Mouse (Mus musculus) urinary bladder, postnatal 14 days (tissue): ENCODE measurements around the gene Mtg1.
"Not testable (repeated sequence)": the region's sequence is repeated elsewhere in the genome, so short reads cannot be mapped to it uniquely, and the experiment has no call there.

Source experiments
- DNase-seq: peaks from one replicate; pipeline ENCODE4 v3.0.0; 2021; ENCODE audit warnings: low spot score

The Mtg1 gene

GRCm38 (mm10) chr7:140127911-140128310, 9.5 kb upstream of the Mtg1 start:
- DNase-seq: no peak

- DNase-seq: not testable (repeated sequence)
Observed at GRCm38 (mm10) chr7:140132184-140132583, 5.2 kb upstream of the Mtg1 start.

GRCm38 (mm10) chr7:140134033-140134432, 3.3 kb upstream of the Mtg1 start:
- DNase-seq: not testable (repeated sequence)

GRCm38 (mm10) chr7:140135106-140135770, 2.1 kb upstream of the Mtg1 start:
- peak; percentile 55 for DNase-seq

- no peak for DNase-seq
Observed at GRCm38 (mm10) chr7:140138021-140138310, 602 bp downstream of the Mtg1 start.

GRCm38 (mm10) chr7:140141350-140141749, 4.0 kb downstream of the Mtg1 start:
- peak; percentile 73 for DNase-seq

- DNase-seq: no peak
Observed at GRCm38 (mm10) chr7:140144550-140144949, 7.2 kb downstream of the Mtg1 start.

GRCm38 (mm10) chr7:140153383-140153782, 16.0 kb downstream of the Mtg1 start:
- no peak for DNase-seq

GRCm38 (mm10) chr7:140153829-140154217, 16.5 kb downstream of the Mtg1 start:
- DNase-seq: no peak

GRCm38 (mm10) chr7:140154218-140154927, 17.0 kb downstream of the Mtg1 start, which contains the start of gene Sprn:
Sprn (minus strand) TSS chr7:140154877.
- no peak for DNase-seq

- DNase-seq: no peak
Observed at GRCm38 (mm10) chr7:140160363-140160762, 23.0 kb downstream of the Mtg1 start.

- DNase-seq: no peak
Observed at GRCm38 (mm10) chr7:140164664-140165063, 27.3 kb downstream of the Mtg1 start, which contains the start of gene Olfr522. Olfr522 (minus strand) TSS chr7:140164764.

- DNase-seq: no peak
Observed at GRCm38 (mm10) chr7:140167950-140168349, 30.6 kb downstream of the Mtg1 start.

- no peak for DNase-seq
Observed at GRCm38 (mm10) chr7:140169386-140169785, 32.0 kb downstream of the Mtg1 start.

GRCm38 (mm10) chr7:140170863-140171262, 33.5 kb downstream of the Mtg1 start:
- DNase-seq: no peak

GRCm38 (mm10) chr7:140172936-140173335, 35.6 kb downstream of the Mtg1 start, which contains the start of gene Olfr523:
Olfr523 (plus strand) TSS chr7:140173217.
- DNase-seq: no peak

GRCm38 (mm10) chr7:140179176-140179575, 41.8 kb downstream of the Mtg1 start:
- DNase-seq: no peak

- DNase-seq: no peak
Observed at GRCm38 (mm10) chr7:140180692-140181091, 43.3 kb downstream of the Mtg1 start.

GRCm38 (mm10) chr7:140184206-140184605, 46.8 kb downstream of the Mtg1 start:
- no peak for DNase-seq

- DNase-seq: peak; percentile 28
Observed at GRCm38 (mm10) chr7:140186646-140187620, 49.6 kb downstream of the Mtg1 start.

- DNase-seq: no peak
Observed at GRCm38 (mm10) chr7:140187721-140188390, 50.5 kb downstream of the Mtg1 start.
